Mouse (Mus musculus): ENCODE results near the gene Abl1. TPM values are rescaled to one million over a fixed set of nuclear protein-coding genes. Genes with fewer than 3 reads are reported as not detected.
A peak's percentile ranks its signal among the peaks of the same experiment; 100 is the strongest.

The Abl1 gene
- total RNA-seq, 2 experiments from 2014 or later, result 25.5 to 28.4 TPM

DNA sequence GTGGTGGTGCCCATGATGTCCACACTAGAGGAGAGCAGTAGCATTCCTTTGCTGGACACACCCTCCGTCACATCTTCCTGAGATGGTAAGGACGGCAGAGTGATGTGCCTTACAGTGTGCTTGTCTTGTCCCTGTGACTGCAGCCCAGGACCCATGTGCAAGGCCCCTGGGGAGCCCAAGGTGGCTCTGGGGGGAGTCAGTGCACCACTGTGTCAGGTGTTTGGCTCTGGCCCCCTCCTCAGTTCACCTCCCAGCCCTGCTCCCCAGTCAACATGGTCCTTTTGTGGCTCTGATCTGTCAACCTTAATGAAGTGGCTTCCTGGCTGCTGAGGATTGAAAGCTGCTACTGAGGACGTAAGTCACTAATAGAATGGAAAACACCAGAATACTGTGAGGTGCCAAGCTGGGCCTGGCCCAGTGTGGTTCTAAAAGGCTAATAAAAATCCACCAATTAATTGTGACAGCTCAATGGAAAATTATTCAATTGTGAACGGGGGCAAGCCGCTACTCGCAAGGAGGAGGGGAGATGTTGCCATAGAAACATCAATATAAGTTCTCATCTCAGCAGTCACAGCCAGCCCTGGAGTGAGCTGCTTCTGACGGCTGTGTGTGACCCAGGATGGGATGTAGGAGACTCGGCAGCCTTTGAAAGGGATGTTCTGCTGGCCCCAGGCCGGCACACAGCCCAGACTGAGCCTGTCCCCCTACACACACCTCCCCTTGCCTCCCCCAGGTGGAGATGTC is 118.6 kb downstream of the Abl1 start:
- DNase-seq, result no peak
- intact Hi-C loops (cut with DNase I; ENCODE audit: low total_unique reads), result no loop called here

DNA sequence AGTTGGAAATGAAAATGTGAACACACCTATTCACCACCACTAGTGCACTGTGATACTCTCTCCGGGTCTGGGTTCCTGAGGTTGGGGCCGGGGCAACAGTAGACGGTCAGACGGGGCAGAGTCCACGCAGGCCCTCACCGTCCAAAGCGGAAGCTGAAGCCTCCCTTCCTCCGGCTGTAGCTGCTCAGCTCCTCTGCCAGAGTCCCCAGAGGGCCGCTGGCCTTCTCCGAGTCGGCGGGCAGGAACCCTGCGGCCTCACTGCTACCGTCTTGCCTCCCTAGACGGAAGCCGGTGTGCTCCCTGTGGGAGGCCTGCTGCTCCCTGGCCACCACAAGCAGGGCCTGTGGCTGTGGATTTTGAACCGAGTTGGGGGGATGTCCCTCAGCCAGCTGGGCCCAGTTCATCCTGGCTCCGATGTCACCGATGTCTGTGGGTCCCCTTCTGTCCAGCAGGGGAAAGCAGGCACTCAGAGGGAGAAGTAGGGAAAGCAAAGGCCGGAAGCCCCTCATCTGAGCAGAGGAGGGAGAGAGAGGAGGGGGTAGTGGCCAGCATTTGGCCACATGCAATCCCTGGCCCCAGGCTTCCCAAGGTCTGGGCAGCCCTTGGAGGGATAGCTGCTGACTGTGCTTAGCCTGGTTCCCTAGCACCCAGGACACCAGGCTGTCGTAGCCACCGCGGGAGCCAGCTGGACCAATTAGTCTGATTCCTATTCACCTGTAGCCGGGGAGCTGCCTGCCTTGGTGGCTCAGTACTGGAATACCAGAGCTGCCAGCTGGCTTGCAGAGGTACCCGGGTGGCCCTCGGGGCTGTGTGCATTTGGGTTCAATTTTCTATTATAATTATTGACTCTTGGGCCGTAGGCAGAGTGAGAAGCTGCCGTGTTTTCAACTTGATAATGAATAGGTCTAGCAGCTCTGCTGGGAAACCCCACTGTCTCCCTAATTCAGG is 120.5 kb downstream of the Abl1 start:
- peak; percentile 42 for DNase-seq
- intact Hi-C loops (cut with DNase I; ENCODE audit: low total_unique reads), result no loop called here

DNA sequence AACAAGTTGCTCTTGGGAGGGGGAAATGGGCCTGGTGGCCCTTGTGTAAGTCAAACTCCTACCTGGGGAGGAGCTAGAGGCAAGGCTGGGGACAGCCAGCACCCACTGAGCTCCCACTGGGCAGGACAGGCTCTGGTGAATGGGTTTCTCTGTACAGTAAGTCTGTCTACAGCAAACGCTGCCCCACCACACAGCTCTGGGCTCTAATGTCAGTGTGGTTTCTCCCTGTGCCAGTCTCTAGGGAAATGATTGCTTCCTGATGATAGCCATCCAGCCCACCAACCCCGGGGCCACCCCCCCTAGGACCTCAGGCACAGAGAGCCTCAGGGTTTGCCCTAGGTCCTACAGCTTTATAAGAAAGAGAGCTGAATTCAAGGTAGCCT is 121.2 kb downstream of the Abl1 start:
- intact Hi-C loops (cut with DNase I; ENCODE audit: low total_unique reads), result no loop called here
- DNase-seq, result no peak

DNA sequence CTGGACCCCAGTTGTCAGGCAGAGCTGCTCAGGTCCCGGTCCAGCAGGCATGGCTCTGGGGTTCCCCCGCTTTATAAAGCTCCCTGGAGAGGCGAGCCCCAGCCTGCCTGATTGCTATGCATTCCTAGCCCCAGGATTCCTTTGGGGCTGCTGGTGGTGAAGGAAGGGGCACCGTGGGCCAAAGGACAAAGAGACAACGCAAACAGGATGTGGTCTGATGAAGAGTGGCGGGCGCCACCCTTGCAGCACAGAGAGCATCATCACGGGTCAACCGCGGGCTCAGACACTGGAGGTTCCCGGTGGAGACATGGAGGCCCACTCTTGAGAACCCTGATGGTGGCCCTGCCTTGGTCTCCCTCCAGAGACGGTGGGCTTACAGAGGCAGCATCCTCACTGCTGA is 122.3 kb downstream of the Abl1 start, which contains the start of gene Qrfp:
TSS of gene Qrfp (minus strand) at position 137 of the 400 bp plus-strand sequence.
- DNase-seq, result no peak
- intact Hi-C loops (cut with DNase I; ENCODE audit: low total_unique reads), result no loop called here

DNA sequence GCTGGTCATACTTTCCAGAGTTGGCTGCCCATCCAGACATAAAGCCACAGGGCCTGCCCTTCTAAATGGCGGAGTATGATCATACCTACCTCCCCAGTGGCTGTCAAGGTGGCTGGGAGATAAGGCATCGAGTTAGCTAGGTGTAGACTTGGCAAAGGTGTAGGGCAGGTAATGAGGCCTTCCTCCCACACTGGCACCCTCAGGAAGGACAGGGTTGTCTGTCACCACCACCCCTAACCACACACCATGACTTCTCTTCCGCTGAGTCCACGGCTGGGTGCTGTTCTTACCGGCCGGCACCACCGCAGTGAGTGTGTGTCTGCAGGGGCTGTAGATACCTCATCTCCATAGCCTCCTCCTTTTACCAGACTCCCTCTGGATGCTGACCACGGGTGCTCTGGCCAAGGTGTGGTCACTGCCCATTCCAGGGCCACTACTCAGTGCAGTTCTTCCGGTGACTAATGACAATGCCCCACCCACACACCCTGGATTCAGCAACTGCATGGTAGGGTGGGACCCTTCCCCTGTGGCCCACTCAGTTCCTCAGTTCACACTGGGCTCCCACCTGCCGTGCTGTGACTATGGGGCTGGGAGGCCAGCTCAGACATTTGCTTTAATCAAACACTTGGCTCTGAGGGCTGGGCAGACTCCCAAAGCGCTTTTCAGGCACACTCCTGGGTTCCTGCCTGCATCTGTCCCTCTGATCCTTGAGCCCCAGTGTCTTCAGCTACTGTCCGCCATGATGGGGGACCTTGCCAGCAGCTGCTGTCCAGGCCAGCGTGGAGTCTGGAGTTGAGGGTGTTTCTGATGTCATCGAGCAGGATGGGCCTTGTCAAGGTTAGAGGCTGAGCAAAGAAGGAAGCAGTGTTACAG is 123.1 kb downstream of the Abl1 start:
- intact Hi-C loops (cut with DNase I; ENCODE audit: low total_unique reads), result no loop called here
- DNase-seq, result no peak

DNA sequence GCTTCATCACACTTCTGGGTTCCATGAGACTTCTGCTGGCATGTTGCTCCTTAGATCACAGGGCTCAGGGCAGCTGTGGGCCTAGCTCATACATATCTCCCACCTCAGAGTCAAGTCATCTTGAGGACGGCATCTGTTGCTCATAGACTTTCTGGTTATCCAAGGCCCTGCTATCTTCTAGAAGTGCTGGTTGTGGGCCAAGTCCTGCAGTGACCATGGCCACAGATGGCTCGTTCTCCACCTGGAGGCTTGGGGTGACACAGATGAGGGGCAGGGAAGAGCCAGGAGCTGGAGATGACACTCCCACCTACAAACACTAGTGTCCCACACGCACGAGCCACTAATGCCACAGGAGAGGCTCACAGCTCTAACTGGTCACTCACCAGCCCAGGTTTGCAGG is 125.5 kb downstream of the Abl1 start:
- DNase-seq, result no peak
- intact Hi-C loops (cut with DNase I; ENCODE audit: low total_unique reads), result no loop called here

DNA sequence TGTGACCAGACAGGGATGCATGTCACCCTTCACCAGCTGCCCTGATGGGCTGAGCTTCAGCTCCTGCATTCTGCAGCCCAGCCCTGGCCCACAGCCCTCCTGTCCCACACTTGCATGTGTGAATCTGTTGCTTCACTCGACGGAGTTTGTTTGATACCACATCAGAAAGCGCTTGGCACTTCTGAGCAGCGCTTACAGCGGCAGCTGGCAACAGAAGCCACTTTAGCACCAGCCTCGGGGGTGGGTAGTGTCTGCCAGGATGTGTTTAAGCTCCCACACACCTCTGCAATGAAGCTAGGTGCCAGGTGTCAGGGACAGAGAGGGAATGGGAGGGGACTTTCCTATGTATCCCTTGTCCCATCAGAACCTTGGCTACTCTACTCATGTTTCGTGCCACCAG is 126.5 kb downstream of the Abl1 start:
- no peak for DNase-seq
- intact Hi-C loops (cut with DNase I; ENCODE audit: low total_unique reads), result loop anchor here (5.0 kb wide), 1 partner anchor 98 kb away; no protein-coding TSS in a partner anchor

DNA sequence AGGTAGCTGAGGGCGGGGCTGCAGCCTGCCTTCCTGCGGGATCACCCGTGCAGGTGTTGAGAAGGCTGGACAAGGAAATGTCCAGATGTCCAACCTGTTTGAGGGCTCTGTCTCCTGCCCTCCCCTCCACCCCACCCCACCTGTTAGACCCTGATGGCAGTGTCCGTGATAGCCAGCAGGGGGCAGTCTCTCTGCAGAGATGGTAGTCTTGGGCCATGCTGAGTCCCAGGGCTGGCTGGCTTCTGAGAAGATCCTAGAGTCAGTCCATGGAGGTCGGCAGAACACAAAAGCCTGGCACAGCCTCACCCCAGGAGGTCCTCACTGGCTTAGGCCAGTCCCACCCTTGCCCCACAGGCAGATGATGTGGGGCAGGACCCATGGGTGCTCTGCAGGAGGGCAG is 127.2 kb downstream of the Abl1 start:
- intact Hi-C loops (cut with DNase I; ENCODE audit: low total_unique reads), result loop anchor here (5.0 kb wide), 1 partner anchor 97 kb away; no protein-coding TSS in a partner anchor
- DNase-seq, result peak; percentile 73

DNA sequence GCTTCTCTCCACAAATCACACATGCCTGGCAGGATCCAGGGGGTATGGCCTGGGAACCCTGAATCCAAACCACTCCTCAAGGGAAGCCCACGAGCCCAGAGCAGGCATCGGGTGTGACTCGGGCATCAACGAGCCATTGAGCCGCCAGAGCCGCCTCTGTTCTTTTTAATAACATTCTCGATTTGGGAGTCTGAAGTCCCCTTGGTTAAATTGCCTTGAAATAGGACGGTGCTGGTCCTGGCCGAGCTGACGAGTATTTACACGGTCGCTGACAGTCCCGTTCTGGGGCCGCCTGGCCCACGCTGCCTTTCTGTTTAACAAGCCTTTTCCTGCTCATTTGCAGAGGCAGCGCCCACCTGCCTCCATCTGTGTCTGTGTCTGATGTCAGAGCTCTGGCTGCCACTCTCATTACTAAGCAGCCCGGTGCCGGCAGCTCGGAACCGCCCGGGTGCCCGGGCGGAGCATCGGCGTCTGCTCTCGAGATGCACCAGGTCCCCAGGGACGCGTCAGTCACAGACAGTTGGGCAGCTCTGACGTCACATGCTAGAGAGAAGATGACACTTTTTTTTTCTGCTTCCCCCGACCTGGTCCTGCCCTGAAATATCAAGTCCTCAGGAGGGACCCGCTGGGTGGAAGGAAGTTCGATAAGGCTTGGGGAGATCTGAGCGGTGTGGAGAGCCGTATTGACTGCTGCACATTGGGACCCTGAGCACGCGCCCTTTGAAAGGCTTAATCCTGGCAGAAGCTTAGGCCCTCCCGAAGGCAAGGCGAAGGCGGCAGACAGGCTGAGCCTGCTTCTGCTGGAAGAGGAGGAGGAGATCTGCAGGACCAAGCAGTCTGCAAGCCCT is 134.6 kb downstream of the Abl1 start:
- intact Hi-C loops (cut with DNase I; ENCODE audit: low total_unique reads), result no loop called here
- no peak for DNase-seq

DNA sequence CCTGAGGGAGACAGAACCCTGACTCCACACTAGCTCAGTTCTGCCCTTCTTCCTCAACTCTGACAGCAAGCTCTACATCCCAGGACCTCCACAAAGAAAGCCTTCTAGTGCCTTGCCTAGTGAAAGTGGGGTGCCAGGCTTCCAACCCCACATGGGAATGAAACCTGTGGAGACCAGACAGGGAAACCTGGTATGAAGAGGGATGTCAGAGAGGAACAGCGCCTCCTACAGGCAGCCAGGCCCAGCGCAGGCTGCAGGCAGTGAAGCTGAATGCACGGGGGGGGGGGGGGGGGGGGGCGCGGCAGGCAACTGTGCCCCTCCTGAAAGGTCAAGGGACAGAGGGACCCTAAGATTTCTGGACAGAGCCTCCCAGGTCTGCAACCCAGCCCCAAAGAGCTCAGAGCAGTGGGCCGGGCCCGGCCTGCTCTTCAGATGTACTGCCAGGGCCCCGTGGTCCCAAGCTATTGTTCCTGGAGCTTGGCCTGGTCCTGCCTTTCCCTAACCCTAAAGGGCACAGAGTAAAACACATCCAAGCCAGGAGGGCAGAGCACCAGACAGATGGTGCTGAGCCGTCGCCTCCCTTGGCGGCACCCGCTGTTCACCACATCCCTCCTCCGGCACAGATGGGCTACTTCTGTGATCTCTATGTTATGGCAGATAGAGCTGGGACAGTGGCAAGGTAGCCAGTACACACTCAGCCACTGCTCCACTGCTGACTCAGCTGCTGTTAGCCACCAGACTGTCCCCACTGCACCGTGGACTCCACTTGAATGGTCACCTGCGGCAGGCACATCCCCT is 136.0 kb downstream of the Abl1 start:
- no peak for DNase-seq
- intact Hi-C loops (cut with DNase I; ENCODE audit: low total_unique reads), result no loop called here

DNA sequence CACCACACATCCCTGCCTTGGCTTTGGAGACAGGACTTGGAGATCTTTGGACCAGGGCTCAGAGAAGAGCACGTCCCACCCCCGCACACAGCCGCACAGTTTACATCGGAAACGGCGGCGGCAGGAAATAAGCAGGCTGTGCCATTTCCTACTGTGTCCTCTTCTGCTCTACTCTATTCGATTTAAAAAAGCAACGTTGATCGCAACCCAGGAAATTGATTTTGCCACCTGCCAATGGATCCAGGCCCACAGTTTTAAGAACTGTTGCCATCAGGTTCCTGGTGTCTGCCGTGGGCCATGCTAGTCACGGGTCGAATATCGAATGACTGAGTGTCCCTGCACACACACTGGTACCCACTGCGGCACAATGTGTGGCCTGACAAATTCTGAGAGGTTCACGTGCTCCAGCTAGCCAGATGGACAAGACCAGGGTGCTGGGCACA is 137.3 kb downstream of the Abl1 start:
- intact Hi-C loops (cut with DNase I; ENCODE audit: low total_unique reads), result no loop called here
- no peak for DNase-seq

DNA sequence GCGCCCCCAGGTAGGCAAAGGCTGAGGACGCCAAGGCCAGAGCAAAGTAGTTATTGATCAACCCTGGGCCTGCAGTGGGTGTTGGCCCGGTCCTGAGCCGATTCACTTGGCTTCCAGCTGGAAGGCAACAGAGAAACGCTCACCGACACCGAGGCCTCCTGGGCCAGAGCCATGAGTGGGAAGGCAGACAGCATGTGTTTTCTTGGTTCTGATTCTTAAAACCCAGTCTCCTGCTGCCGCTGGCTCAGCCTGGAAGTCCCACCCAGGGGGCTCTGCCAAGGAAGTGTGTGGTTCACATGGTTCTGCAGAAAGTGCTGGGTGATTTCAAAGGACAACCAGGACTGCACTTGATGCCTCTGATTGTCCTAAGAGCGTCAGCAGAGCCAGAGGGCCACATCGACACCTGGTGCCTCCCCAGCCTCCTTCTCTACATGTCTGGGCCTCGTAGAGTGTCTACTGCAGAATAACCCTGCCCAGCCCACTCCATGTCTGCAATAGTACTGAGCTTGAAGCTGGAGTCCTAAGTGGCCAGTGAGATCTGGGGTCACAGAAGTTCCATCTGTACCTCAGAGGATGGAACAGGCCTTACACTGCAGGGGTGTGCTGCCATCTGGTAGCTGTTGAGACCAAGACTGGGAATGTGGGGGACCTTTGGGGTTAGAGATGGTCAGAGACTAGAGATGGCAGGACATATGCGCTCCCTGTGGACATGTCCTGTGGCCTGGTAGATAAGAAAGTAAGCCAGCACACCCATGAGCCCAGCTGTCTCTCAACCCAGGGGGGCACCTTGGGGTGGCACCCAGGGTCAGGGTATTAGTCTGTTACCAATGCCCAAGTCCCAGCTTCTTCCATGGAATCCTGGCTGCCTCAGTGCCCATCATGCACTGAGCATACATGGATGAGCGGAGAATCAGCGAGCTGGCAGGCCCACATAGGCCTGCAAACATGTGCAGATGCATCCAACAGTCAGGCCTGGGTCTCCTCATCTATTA is 138.2 kb downstream of the Abl1 start:
- intact Hi-C loops (cut with DNase I; ENCODE audit: low total_unique reads), result no loop called here
- no peak for DNase-seq

DNA sequence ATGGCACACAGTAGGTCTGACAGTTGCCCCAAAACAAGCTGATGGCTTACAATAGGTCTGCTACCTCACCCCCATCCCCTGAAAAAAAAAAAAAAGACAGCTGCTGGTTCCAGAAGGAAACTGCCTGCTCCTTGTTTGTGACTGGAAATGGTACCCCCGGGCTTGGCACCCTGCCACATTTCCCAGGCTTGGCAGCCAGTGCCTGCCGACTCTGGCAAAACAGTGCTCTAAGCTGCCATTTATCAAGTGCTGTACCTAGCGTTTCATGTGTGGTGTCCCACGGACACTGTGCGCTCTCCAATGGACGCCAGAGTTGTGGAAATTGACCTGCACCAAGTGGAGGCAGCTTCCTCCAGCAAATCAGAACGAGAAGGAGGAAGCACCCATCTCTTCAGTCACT is 139.7 kb downstream of the Abl1 start:
- no peak for DNase-seq
- intact Hi-C loops (cut with DNase I; ENCODE audit: low total_unique reads), result no loop called here

DNA sequence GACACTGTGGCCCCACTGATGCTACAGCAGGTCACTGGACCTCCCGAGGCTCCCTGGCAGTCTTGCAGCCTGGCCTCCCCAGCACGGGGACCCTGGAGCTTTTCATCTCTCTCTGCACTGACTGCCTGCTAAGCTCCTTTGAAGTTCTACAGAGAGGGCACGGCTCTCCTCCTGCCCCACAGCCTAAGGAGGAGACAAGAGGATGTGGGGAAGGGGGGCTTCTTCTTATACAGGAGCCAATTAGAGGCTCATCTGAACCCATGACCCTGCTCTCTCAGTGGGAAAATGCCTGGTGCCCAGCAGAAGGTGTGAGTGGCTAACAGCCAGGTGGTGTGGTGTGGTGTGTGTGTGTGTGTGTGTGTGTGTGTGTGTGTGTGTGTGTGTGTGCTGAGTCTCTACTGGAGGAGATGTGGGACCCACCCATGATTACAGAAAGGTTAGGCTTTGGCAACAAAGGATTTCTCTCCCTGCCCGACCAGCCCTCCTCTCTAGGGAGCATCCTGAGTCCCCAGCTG is 140.2 kb downstream of the Abl1 start:
- intact Hi-C loops (cut with DNase I; ENCODE audit: low total_unique reads), result no loop called here
- no peak for DNase-seq

DNA sequence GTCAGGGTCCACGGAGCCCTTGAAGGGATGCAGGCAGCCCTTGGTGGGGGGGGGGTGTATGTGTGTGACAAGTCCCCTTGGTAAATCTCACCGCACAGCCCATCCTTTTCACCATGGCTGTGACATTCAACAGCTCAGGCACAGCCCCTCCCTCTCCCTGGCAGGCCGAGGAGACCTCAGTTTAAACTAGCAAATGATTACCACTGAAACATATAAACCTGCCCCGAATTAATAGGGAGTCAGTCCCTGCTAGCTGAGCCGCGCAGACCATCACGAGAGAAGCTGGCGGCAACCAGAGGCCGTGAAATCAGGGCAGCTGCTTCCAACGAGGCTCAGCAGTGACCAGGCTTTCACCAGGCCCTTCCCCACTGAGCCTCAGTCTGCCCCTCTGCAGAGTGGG is 147.9 kb downstream of the Abl1 start:
- DNase-seq, result no peak
- intact Hi-C loops (cut with DNase I; ENCODE audit: low total_unique reads), result no loop called here

DNA sequence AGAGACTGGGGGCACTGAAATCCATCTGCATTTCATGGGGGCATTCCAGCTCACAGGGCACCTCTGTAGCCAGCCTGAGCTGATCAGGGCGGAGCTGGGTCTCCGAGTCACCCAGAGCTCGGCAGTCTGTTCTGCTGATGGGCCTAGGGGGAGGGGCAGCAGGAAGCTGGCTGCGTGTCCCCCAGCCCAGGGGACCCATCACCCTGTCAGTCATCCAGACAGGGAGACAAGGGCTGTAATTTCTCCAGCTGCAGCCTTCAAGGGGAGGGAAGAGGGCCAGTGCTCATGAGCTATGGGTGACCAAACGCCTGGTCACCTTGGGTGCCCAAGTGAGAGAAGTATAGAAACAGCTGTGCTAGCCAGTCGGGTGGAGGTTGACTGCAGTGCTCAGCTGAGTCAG is 148.8 kb downstream of the Abl1 start:
- intact Hi-C loops (cut with DNase I; ENCODE audit: low total_unique reads), result no loop called here
- DNase-seq, result no peak

DNA sequence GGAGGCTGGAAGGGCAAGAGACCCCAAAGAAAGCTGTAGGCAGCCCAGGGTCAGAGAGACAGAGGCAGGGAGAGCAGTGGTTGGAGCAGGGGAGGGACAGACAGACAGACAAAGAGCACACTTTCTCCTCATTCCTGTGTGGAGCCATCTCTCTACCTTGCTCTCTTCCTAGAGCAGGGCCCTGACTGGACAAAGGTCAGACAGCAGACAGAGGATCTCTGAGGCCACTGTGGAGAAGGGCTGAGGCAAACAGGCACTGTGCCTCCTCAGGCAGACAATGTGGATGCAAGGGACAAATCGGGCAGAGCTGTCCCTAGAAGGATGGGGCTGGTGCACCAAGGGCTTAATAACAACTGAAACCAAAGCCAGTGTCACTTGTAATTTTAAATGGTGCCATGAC is 150.7 kb downstream of the Abl1 start:
- no peak for DNase-seq
- intact Hi-C loops (cut with DNase I; ENCODE audit: low total_unique reads), result no loop called here

Data from gastrocnemius, postnatal 14 days (tissue).